Mouse (Mus musculus) v-Abl transformed pro-B cells (cell line): ENCODE results near the gene Adm.
"Not testable (repeated sequence)": the region's sequence is repeated elsewhere in the genome, so short reads cannot be mapped to it uniquely, and the experiment has no call there.

ENCODE experiments used
- in situ Hi-C, 2 experiments: fragments of 400-800 bp; cut with MboI; formaldehyde crosslinking; loops; one replicate each; pipeline ENCODE4 v1.15.1; 2025; ENCODE audit not compliant: unreplicated experiment in 2 of 2

Gene Adm

DNA sequence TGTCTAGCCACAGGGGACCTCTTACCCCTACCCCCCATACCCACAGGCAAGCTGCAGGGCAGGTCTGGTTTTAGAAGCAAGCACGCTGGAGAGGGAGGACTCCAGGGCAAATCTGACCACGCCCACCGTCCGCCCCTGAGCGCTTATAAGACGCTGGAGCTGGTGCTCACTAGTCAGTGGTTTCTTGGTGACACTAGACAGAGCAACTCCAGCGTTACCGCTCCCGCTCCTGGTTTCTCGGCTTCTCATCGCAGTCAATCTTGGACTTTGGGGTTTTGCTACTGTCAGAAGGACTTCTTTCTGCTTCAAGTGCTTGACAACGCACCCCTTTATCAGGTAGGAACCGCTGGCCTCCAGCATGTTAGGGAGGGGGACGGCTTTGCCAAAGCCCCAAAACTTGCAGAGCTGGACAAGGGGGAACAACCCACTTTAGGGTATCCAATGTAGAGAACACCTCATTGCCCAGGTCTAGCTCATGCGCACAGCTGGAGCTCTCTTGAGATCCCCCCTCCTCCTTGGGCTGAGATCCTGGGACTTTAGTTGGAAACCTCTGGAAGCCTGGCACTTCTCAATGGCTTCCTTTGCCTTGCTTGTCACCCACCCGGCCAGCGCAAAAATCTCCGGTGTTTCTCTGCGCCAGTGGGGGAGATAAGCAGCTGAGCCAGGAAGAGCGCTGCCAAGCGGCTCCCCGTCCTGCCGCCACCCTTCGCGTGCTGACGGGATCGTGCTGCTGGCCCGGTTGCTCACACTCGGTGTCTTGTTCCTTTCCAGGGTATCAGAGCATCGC lies at the start of gene Adm:
Gene Adm (plus strand): TSS at position 176 of the 787 bp plus-strand sequence.
- in situ Hi-C loops, result loop anchor here (5.0 to 25.0 kb wide), 6 partner anchors 340 to 1490 kb away; partner anchors contain the start of genes Akip1 (in 1 of the 2) and St5 (in 1 of the 2)

DNA sequence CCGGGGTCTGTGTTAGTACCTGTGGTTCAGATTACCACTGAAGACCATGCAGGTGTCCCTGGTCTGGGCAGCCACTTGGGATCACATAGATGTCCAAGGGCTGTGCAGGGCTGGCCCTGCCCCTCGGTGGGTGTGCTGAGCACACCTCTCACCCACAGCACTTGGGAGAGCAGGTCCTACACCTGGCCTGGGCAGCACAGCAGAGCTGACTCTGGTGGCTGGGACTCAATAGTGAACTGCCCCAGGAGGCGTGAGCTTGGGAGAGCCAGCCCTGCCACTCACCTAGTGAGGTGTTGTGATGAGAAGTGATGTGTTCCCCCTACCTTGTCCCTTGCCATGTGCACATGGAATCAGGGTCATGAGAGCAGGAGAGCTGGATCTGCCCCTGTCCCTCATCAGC lies 43.8 kb upstream of the Adm start:
- in situ Hi-C loops, result no loop called here

DNA sequence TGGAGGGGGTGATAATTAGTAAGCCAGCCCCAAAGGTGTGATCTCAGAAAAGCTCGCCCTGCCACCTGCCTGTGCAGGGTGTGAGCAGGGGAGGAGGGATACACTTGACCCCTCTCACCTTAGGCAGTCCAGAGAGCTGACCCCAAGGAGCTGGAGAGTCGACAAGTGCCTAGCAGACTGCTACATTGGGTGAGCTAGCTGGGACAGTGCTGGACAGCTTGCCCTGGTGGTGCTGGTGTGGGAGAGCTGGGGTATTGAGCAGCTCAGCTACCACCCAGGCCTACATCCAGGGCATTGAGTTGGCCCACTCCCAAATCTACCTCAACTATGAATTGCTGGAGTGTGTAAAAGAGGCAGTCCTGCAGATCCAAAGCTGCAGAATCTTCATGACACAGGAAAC lies 43.3 kb upstream of the Adm start:
- in situ Hi-C loops, result no loop called here

DNA sequence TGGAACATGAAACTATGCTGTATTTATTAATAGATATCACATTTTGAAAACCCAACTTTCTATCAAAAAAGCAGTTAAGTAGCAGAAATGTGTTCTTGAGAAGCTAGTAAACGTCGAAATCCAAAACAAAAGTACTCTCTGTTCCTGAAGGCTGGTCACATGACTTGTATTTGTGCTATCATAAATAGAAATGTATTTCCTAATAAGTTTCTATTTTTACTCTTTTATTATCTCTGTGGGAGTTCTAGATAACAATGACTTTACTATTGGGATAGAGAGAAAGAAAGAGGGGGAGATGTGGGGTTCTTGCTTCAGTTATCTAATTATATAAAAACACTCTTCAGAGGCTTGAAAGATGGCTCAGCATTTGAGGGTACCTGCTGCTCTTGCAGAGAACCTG lies 42.2 kb upstream of the Adm start:
- in situ Hi-C loops, result no loop called here

DNA sequence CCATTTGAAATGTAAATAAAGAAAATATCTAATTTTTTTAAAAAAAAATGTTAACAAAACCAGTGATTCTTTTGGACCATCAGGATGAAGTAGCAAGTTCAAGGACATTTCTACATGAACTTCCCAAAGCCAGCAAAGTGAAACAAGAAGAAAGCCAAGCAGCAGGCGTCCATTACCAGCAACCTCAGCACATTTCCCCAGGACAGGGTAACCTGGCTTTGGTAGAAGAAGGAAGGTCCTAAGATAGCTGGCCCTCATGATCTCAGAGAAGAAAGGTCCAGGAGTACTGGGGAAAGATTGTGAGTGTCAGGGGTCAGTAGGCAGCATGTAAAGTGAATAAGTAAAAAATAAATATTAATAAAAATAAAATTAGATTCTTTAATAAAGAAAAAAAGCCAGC lies 39.7 kb upstream of the Adm start:
- in situ Hi-C loops, result no loop called here

DNA sequence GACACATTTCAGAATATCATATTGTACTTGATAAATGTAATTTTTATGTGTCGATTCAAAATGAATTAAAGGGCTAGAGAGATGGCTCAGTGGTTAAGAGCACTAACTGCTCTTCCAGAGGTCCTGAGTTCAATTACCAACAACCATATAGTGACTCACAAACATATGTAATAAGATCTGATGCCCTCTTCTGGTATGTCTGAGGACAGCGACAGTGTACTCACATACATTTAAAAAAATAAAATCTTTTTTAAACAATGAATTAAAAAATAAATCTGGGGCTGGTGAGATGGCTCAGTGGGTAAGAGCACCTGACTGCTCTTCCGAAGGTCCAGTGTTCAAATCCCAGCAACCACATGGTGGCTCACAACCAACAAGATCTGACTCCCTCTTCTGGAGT lies 33.5 kb upstream of the Adm start:
- in situ Hi-C loops, result not testable (repeated sequence)

DNA sequence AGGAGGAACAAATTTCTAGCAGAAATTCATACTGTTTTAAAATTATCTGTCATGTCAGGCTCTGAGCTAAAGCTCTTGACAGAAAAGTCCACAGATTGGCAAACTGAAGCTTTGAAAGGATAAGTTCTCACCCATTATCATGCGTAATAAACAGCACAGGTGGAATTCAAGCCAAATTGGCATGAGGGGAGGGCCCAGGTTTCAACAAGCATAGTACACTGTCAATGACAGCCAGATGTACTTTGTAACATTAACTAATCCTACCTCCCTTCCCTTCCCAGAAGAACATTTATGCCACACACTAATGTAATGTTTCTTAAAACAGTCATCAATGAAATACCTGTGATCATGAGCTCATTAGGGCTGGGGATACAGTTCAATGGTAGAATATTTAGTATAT lies 30.3 kb upstream of the Adm start:
- in situ Hi-C loops, result no loop called here

DNA sequence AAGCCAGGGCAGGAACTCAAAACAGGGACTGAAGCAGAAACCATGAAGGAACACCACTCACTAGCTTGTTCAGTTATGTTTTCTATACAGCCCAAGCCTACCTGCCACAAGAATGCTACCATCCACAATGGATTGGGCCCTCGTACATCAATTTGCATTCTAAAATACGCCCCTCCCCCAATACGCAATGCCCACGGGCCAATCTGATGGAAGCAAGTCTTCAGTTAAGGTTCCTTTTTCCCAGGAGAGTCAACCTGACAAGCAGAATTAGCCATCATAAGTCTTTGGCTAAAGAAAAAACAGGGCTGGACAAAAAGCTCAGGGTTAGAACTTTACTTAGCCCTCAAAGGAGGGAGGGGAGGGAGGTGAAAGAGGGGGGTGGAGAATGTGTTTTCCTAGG lies 22.0 kb upstream of the Adm start:
- in situ Hi-C loops, result no loop called here

DNA sequence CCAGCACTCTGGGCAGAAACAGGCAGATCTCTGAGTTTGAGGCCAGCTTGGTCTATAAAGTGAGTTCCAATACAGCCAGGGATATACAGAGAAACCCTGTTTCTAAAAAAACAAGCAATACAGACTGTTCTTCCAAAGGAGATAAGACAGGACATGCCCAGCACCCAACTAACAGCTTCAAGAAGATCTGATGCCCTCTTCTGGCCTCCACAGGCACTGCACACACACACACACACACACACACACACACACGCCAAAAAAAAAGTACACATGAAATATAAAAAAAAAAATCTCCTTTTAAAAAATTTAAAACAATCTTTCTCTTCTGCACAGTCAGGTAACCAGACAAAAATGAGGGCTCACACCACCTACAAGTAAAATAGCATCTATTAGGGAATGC lies 20.6 kb upstream of the Adm start:
- in situ Hi-C loops, result no loop called here

DNA sequence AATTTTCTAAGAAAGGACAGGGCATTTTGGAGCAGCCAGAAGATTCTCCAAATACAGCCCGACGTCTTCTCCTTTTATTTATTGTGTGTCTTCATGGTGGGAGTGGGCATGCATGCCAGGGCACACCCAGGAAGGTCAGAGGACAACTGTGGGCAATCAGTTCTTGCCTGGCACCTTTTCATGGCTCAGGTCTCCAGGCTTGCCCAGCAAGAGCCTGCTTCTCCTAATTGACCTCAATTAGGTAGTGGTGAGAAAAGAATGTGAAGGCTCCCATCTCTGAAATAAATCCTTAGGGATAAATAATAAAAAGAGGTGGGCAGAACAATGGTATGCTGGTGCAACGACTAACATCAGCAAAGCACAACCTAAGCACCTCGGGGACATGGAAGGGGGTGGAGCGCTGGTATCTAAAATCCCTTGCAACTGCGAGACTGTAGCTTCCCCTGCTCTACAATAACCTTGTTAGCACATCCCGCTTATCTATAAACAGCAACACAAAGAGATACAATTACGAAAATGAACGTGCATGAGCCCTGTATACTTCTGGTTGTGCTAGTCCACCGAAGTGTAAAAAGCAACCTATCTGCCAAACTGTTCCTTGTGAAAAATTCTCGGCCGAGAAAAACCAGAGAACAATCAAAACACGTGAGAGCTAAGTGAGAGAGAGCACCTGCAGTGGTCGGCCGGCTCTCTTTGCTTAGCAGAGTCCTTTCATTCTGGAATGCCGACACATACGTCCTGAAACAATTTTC lies 13.9 kb upstream of the Adm start:
- in situ Hi-C loops, result no loop called here

DNA sequence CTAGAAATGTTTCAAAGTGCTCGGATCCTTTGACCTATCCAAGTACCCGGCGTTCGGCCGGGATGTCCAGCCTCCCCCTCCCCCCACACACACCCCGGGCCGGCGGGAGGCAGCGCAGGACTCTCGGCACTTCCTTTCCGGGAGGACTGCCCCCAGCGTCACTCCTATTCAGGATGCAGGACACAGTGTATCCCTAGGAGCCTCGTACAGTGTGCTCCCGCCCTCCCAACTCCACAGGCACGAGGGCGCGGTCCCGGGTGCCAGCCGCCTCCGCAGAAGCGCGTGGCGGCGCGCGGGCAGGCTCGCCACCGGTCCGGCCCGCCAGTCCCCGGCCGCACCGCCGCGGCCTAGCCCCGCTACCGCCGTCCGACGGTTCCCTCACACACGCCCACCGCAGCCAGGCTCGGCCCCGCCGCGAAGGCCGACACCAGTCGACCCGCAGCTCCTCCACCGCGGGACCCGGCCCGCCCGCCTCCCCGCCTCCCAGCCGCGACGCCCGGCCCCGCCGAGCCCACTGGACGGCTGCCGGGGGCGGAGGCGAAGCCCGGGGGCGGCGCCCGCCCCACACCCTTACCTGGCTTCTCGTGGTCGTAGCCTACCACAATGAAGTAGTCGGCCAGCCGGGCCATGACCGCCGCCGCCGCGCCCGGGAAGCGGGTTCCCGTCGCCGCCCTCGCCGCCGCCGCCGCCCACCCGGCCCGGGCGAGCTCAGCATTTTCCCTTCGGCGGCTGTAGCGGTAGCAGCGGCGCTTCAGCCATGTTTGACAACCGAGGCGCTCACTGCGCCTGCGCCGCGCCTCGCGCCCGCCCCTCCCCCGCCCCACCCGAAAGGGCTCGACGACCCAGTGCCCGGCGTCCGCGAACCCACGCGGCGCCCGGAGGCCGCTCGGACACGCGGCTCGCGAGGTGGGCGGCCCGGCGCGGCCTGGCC lies 13.1 kb upstream of the Adm start, which contains the start of gene Sbf2:
Gene Sbf2 (minus strand): TSS at position 790 of the 931 bp plus-strand sequence.
- in situ Hi-C loops, result no loop called here

DNA sequence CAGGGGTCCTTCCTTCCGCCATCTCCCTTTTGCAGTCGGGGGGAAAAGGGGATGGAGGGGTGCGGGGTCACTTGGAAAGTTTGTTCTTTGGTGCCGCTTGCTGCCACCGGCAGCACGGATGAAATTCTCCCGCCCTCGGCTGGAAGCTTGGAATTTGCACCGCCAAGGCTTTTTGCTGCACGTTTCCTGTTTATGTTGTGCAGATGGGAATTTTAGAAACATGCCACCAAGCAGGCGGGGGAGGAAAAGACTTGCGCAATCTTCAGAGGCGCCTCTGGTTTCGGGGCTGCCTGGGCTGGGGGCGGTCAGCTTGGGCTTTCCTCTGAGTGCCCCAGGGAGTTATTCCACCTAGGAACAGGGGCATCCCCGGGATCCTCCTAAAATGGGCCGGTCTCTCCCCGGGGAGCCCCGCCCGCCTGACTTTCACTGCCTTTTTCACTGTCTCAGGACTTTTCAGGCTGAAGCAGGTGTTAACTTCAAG lies 12.3 kb upstream of the Adm start:
- in situ Hi-C loops, result no loop called here

DNA sequence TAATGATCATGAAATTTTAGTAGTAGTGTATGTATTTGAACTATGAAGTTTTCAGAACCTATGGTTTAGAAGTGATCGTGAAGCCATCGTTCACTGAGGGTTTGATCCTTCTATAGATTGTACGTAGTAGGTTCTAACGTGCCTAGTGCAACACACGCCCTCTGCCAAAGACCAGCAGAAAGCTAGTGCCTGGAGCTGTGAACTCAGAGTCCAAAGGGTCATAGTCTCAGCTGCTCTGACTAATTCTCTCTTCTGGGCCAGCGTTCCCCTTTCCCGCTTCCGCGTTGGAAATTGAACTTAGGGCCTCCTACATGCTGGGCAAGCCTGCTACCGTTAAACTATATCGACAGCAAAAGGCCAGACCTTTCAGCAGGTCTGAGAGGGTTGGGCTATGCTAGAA lies 11.7 kb upstream of the Adm start:
- in situ Hi-C loops, result no loop called here

DNA sequence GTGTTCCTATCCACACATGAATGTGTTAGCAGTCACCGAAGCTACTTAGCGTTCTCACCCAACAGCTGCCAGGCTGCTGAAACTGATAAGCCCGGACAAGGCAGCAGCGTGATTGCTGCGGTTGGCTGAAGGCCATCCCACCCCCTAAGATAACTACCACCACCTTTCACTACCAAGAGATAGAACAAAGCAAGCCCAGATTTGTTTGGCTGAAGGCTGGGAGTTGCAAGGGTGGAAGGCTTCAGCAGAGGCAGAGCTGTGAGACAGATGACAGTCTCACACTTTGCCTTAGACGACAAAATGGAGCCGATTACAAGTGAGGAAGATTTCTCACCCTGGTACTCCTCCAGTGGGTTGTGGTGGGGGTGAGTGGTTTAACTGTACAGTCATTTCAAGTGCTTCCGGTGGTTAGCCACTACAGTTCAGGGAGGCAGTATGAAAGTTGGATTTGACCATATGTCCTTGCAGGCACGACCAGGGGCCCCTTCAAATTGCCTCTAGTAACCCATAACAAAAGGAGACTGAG lies 8.3 kb upstream of the Adm start:
- in situ Hi-C loops, result no loop called here

DNA sequence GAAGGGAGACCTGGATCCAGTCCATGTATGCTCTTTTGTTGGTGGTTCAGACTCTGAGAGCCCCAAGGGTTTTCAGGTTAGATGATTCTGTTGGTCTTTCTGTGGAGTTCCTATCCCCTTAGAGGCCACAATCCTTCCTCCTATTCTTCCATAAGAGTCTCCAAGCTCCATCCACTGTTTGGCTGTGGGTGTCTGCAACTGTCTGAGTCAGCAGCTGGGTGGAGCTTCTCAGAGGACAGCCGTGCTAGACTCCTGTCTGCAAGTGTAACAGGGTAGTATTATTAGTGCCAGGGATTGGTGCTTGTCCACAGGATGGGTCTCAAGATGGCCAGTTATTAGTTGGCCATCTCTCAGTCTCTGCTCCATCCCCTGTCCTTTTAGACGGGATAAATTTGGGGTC lies 3.4 kb upstream of the Adm start:
- in situ Hi-C loops, result loop anchor here in 1 of 2 experiments (10.0 kb wide), 2 partner anchors 829 to 919 kb away; partner anchors contain the start of genes Akip1 and St5

DNA sequence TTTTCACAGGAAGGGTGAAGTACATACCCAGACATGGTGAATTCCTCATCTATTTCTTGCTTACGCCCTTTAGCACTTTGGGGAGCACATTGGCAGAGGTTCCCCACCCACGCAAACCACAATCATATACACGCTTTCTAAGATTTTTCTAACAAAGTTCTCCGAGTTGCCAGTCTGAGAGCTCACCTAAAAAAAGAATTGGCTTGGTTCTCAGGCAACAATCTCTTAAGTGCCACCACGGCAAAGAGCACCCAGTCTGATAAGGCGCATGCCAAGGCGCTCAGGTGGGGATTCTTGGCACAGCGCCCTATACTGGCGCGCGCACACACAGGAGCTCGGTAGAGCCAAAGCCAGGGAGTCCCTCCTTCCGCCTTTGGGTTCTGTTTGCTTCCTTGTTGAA lies 2.5 kb upstream of the Adm start:
- in situ Hi-C loops, result loop anchor here (5.0 to 25.0 kb wide), 6 partner anchors 338 to 1488 kb away; partner anchors contain the start of genes Akip1 (in 1 of the 2) and St5 (in 1 of the 2)

DNA sequence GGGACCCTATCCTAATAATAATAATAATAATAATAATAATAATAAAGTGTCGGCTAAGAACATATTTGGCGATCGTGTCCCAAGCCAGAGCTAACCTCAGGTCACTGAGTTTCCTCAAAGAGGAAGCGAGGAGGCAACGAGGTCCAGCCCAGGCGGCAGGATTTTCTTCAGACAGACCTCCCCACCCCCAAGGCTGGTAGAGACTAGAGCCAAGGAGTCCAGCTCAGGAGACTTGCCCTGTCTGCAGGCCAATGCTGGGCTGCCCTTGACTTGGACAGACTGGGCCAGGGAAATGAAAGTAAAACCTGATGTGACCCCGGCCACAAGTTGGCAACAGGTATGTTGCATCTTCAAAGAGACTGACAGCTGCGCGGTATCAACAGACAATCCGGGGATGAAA lies 2.0 kb upstream of the Adm start:
- in situ Hi-C loops, result loop anchor here (5.0 to 25.0 kb wide), 6 partner anchors 338 to 1488 kb away; partner anchors contain the start of genes Akip1 (in 1 of the 2) and St5 (in 1 of the 2)

DNA sequence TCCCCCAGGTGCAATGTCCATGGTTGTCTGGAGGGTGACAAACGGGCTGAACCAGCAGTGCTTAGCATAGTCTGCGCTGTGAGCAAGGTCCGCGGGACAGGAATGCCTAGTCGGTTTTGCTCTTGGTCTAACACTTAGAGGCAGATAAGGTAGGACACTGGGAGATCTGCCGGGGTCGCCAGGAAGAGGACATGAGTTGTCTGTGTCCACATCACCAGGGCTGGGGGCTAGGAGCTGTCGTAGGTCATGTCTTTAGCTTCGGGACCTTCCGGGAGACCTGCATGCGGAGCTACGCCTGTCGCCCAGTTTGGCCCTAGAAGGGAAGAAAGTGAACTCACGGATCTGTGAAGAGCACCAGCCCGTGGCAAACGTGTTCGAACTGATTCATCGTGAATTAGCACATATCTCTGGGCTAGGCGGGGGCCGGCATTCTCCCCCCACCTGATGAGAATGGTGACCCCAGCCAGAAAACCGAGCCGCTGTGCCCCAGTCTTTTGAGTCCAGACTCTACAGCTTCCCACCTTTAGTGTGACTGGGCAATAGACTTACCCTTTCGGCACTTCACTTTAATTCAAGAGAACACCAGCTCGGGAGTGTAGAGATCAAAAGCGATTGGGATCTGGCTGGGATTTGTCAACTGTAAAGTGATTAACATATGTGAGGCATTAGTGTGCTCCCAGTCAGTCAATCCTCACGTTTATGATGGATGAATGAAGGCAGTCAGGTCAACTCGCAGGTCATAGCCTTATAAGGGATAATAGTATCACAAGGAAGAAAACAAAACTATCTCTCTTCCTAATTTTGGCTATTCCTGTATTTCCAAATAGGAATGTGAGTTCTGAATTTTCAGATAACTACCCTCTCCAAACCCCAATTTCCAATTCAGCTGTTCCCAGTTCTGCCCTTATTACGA lies 1.0 kb upstream of the Adm start:
- in situ Hi-C loops, result loop anchor here (5.0 to 25.0 kb wide), 6 partner anchors 339 to 1489 kb away; partner anchors contain the start of genes Akip1 (in 1 of the 2) and St5 (in 1 of the 2)

DNA sequence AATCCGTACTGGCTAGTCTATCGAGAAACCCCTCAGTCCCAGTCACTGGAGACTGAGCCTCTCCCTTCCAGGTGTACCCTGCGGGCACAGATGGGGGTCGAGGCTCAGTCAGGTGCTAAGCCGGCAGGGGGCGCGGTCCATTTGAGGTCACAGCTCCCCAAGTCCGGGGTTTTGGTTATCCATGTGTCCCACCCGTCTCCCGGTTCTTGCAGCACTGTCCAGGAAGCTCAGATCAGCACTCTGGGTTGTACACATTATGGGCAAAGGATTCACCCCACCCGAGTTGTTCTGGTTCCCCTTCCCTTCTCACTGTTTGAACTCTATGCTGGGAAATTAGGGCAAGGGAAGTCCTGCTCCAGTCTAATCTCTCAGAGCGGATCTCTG lies 370 bp upstream of the Adm start:
- in situ Hi-C loops, result loop anchor here (5.0 to 25.0 kb wide), 6 partner anchors 340 to 1490 kb away; partner anchors contain the start of genes Akip1 (in 1 of the 2) and St5 (in 1 of the 2)
